Mouse (Mus musculus) hindbrain, embryonic 10.5 days (tissue): ENCODE measurements around the gene Tnfsf14. TPM values are rescaled to one million over a fixed set of nuclear protein-coding genes. Genes with fewer than 3 reads are reported as not detected.

ENCODE experiments used
- DNase-seq: peaks from one replicate; pipeline ENCODE4 v3.0.0-alpha.2; 2017; ENCODE audit warnings: low spot score
- H3K27ac ChIP-seq: fragments of 300-500 bp; sonication (generic); 2 replicates; pipeline ENCODE4 v1.5.1; 2016; ENCODE audit warnings: mild to moderate bottlenecking, moderate library complexity
- H3K27me3 ChIP-seq: fragments of 300-500 bp; sonication (generic); 2 replicates; pipeline ENCODE4 v1.6.1; 2016; ENCODE audit warnings: mild to moderate bottlenecking; ENCODE audit not compliant: poor library complexity, insufficient read depth, severe bottlenecking
- H3K36me3 ChIP-seq: fragments of 300-500 bp; sonication (generic); 2 replicates; pipeline ENCODE4 v1.6.1; 2016; ENCODE audit warnings: mild to moderate bottlenecking, moderate library complexity
- H3K4me1 ChIP-seq: fragments of 300-500 bp; sonication (generic); replicated peaks from 2 replicates; pipeline ENCODE4 v1.6.1; 2016; ENCODE audit warnings: mild to moderate bottlenecking
- H3K4me3 ChIP-seq: fragments of 300-500 bp; sonication (generic); 2 replicates; pipeline ENCODE4 v1.5.1; 2016; ENCODE audit warnings: mild to moderate bottlenecking, moderate library complexity
- H3K9me3 ChIP-seq: fragments of 300-500 bp; sonication (generic); 2 replicates; pipeline ENCODE4 v1.6.1; 2016; ENCODE audit warnings: mild to moderate bottlenecking, moderate library complexity
- WGBS: fragments of 180-500 bp; shearing (Covaris S2); methylation state at CpG from one replicate; pipeline ENCODE4 v1.1.7; 2016; 5-methylcytosine and 5-hydroxymethylcytosine counted together
- polyA plus RNA-seq: library from polyadenylated mRNA; unstranded; fragments of >200 nt; fragmentation: Nextera tagmentation; extraction: Ambion mirVana; gene quantifications from 2 replicates; pipeline ENCODE4 v1.2.1, GENCODE M21; 2016

Tnfsf14 gene
- polyA plus RNA-seq, 1 experiment from 2014 or later = 0.18 TPM

DNA sequence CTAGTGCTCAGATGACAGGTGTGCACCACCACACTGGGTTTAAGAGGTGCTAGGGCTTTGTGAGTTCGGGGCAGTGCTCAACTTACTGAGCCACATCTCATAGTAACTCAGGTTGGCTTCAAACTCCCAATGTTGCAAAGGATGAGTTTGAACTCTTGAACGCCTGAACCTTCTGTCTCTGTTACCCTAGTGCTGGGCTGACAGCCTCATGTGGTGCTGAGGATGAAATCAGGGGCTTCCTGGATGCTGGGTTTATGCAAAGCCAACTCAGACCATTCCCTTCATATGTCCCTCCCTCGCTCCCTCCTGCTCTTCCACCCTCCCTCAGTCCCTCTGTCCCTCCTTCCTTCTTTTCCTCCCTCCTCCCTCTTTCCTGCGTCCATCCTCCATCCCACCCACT, 45.6 kb downstream of the Tnfsf14 start:
- Histone ChIP-seq H3K9me3 (peaks cover 10% of the 10 kb centered on the region), H3K27ac (no peak overlapping the region), H3K4me1 (peaks cover 11% of the 10 kb centered on the region), H3K4me3 (no peak overlapping the region), H3K27me3 (peaks cover 60% of the 10 kb centered on the region), H3K36me3 (no peaks in the 10 kb centered on the region)
- DNase-seq = no peak
- 63% methylated on average over 4 of the region's 4 CpGs for WGBS

- 64% methylated on average over 1 of the region's 1 CpGs for WGBS
- H3K27ac ChIP-seq = no peak overlapping the region
Measured at GRCm38 (mm10) chr17:57145115-57145514, 48.9 kb downstream of the Tnfsf14 start.

DNA sequence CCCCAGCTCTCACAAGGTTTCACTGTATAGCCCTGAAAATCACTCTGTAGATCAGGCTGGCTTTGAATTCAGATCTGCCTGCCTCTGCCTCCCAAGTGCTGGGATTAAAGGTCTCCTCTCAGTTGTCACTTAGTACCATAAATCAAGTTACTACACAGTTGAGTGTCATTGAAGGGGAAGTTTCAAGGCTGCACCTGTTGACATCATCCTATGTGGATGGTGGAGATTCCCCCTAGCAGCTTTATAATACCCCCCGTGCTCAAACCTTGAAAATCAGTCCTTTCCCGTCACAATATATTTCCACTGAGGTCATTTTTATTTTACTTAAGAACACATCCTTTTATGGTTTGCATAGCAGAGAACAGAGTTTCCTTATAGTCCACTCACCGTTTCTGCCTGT, 50.3 kb downstream of the Tnfsf14 start:
- peaks cover 33% of the 10 kb centered on the region for H3K27me3 ChIP-seq
- no peak for DNase-seq
- H3K4me3 ChIP-seq = no peak overlapping the region
- 92% methylated on average over 3 of the region's 3 CpGs for WGBS
- no peaks in the 10 kb centered on the region for H3K36me3 ChIP-seq
- no peaks in the 10 kb centered on the region for H3K4me1 ChIP-seq
- no peaks in the 10 kb centered on the region for H3K9me3 ChIP-seq
- H3K27ac ChIP-seq = no peak overlapping the region

More at GRCm38 (mm10) chr17:57145115-57145514, 48.9 kb downstream of the Tnfsf14 start:
- Histone ChIP-seq H3K4me3 (no peak overlapping the region), H3K4me1 (peaks cover 11% of the 10 kb centered on the region), H3K36me3 (no peaks in the 10 kb centered on the region), H3K27me3 (peaks cover 47% of the 10 kb centered on the region), H3K9me3 (no peaks in the 10 kb centered on the region)
- no peak for DNase-seq

GRCm38 (mm10) chr17:57139708-57140107, 54.3 kb downstream of the Tnfsf14 start:
- Histone ChIP-seq H3K36me3 (no peaks in the 10 kb centered on the region), H3K27me3 (no peaks in the 10 kb centered on the region), H3K27ac (no peak overlapping the region), H3K9me3 (no peaks in the 10 kb centered on the region), H3K4me3 (no peak overlapping the region), H3K4me1 (no peaks in the 10 kb centered on the region)
- 86% methylated on average over 3 of the region's 3 CpGs for WGBS
- DNase-seq = no peak

Other genes with a start within 250 kb of the Tnfsf14 start
- not detected in 2 replicates for gene Acer1, start 212.1 kb downstream of the Tnfsf14 start, polyA plus RNA-seq
- gene Clpp, start 203.9 kb downstream of the Tnfsf14 start, polyA plus RNA-seq = 166 and 170 TPM in 2 replicates
- 35.5 TPM in 2 replicates for gene Alkbh7, start 196.8 kb downstream of the Tnfsf14 start, polyA plus RNA-seq
- not detected in 2 replicates for gene Pspn, start 194.2 kb downstream of the Tnfsf14 start, polyA plus RNA-seq
- 71.0 and 78.3 TPM in 2 replicates for gene Gtf2f1, start 182.9 kb downstream of the Tnfsf14 start, polyA plus RNA-seq
- gene Gm17949, start 182.7 kb downstream of the Tnfsf14 start, polyA plus RNA-seq = 0.41 and 0.43 TPM in 2 replicates
- 51.1 and 52.0 TPM in 2 replicates for gene Khsrp, start 162.7 kb downstream of the Tnfsf14 start, polyA plus RNA-seq
- not detected in 2 replicates for gene Slc25a41, start 152.5 kb downstream of the Tnfsf14 start, polyA plus RNA-seq
- 5.1 and 8.2 TPM in 2 replicates for gene Crb3, start 135.1 kb downstream of the Tnfsf14 start, polyA plus RNA-seq
- gene Slc25a23, start 134.3 kb downstream of the Tnfsf14 start, polyA plus RNA-seq = 10.5 and 16.2 TPM in 2 replicates
- 3.2 and 3.6 TPM in 2 replicates for gene Dennd1c, start 115.7 kb downstream of the Tnfsf14 start, polyA plus RNA-seq
- 66.9 and 167 TPM in 2 replicates for gene Tubb4a, start 106.4 kb downstream of the Tnfsf14 start, polyA plus RNA-seq
- gene Tnfsf9, start 88.9 kb downstream of the Tnfsf14 start, polyA plus RNA-seq = 9.8 and 10.5 TPM in 2 replicates
- 0.50 TPM in 1 of 2 replicates, not detected in the other for gene Cd70, start 44.4 kb downstream of the Tnfsf14 start, polyA plus RNA-seq
- gene C3, start 34.0 kb upstream of the Tnfsf14 start, polyA plus RNA-seq = 0.09 and 0.12 TPM in 2 replicates
- gene Gpr108, start 54.3 kb upstream of the Tnfsf14 start, polyA plus RNA-seq = 24.3 and 25.4 TPM in 2 replicates
- gene Trip10, start 55.3 kb upstream of the Tnfsf14 start, polyA plus RNA-seq = 28.1 and 37.9 TPM in 2 replicates
- 2.0 and 2.2 TPM in 2 replicates for gene Vav1, start 84.9 kb upstream of the Tnfsf14 start, polyA plus RNA-seq
- gene Adgre1, start 164.5 kb upstream of the Tnfsf14 start, polyA plus RNA-seq = 1.5 and 3.6 TPM in 2 replicates